Mouse (Mus musculus): ENCODE measurements around the gene Vmn2r61. TPM values are rescaled to one million over a fixed set of nuclear protein-coding genes. Genes with fewer than 3 reads are reported as not detected.

The Vmn2r61 gene
- not detected in 2 replicates for polyA plus RNA-seq (2015; fragmentation: Nextera tagmentation; extraction: Ambion mirVana)

- Histone ChIP-seq H3K4me1 (replicated peaks) (no peaks in the 10 kb centered on the region), H3K4me3 (no peak within 1 kb of the TSS), H3K9ac (no peak within 1 kb of the TSS), H3K9me3 (peaks cover 25% of the 10 kb centered on the region), H3K4me2 (no peak within 1 kb of the TSS), H3K27ac (no peak within 1 kb of the TSS), H3K27me3 (no peaks in the 10 kb centered on the region), H3K36me3 (no peaks in the 10 kb centered on the region)
- no peak for ATAC-seq (ENCODE audit: low FRiP score)
- WGBS = 81% methylated on average over 1 of the region's 1 CpGs
Measured at GRCm38 (mm10) chr7:42259753-42260152, at the start of gene Vmn2r61. Gene Vmn2r61, plus strand, starts transcription at chr7:42260053.

Other genes starting within 250 kb of the Vmn2r61 start
- not detected in 2 replicates for gene Vmn2r59, start 201.0 kb upstream of the Vmn2r61 start, polyA plus RNA-seq (2015; fragmentation: Nextera tagmentation; extraction: Ambion mirVana)
- not detected in 2 replicates for gene Vmn2r60, start 152.3 kb upstream of the Vmn2r61 start, polyA plus RNA-seq (2015; fragmentation: Nextera tagmentation; extraction: Ambion mirVana)
- not detected in 2 replicates for gene 4933421I07Rik, start 188.1 kb downstream of the Vmn2r61 start, polyA plus RNA-seq (2015; fragmentation: Nextera tagmentation; extraction: Ambion mirVana)
- gene Zfp141, start 245.7 kb downstream of the Vmn2r61 start, polyA plus RNA-seq (2015; fragmentation: Nextera tagmentation; extraction: Ambion mirVana) = 13.6 and 14.0 TPM in 2 replicates